Comparison of ENCODE assay signal across 22 mouse cellular contexts in genomic region chr6:115582328-115583115, GRCm38 (mm10). TPM values are rescaled to one million over a fixed set of nuclear protein-coding genes. Genes with fewer than 3 reads are reported as not detected.
"Had no signal": no experiment of that assay in that cellular context is flagged by ENCODE, and none has a peak within 500 bp of the region (broad histone marks: within the 10 kb centered on the region; RNA-seq: fewer than 3 reads in every experiment).

No protein-coding gene starts in this region.

- DNase-seq: kidney, postnatal 10 days; kidney, postnatal 36 days; layer of hippocampus, postnatal 36 days; liver, embryonic 13.5 days; lung, adult 2 months; lung, postnatal 14 days; lung, postnatal 4 days; midbrain, embryonic 14.5 days; right cerebral cortex, adult 18-20 months; right cerebral cortex, postnatal 14 days; right cerebral cortex, postnatal 4 days; thymus, adult 18-20 months; thymus, postnatal 36 days had no signal

- H3K4me1 ChIP-seq: kidney, embryonic 15.5 days; liver, embryonic 13.5 days had no signal

- H3K9me3 ChIP-seq: kidney, embryonic 15.5 days; liver, embryonic 13.5 days had no signal

- H3K4me3 ChIP-seq: kidney, embryonic 15.5 days; left cerebral cortex, adult 2 months; liver, embryonic 13.5 days had no signal

- H3K27me3 ChIP-seq: kidney, embryonic 15.5 days; liver, embryonic 13.5 days had no signal

RNA-seq across cellular contexts. Expression of gene Mkrn2os, which starts 9.9 kb away (rescaled TPM):
- total RNA-seq: layer of hippocampus, adult 8-10 months; layer of hippocampus, postnatal 10 days; layer of hippocampus, postnatal 36 days; left cerebral cortex, adult 2 months; left cerebral cortex, postnatal 10 days; left cerebral cortex, postnatal 36 days; megakaryocyte progenitor cell, adult 5-6 weeks; megakaryocyte-erythroid progenitor cell, adult 5-6 weeks; midbrain, postnatal 0 days had no signal
